Mouse (Mus musculus): Measurements from ENCODE around the gene Ngly1. TPM values are rescaled to one million over a fixed set of nuclear protein-coding genes. Genes with fewer than 3 reads are reported as not detected.

Ngly1 gene
- polyA plus RNA-seq, 1 experiment from 2014 or later = 42.7 TPM

DNA sequence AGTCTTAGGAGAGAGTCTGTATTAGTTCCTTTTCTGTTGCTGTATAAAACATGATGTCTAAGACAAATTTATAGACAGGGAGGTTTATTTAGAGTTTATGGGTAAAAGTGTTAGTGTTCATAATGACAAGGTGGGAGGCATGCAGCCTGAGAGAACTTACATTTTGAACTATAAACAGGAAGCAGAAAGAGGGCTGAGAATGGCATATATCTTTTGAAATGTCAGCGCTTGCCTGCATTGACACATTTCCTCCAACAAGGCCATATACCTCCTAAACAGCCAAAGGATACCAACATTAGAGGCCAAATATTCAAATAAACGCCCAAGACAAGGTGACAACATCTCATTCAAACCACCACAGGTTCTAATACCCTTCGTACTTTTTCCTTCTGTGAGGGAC, 12.8 kb downstream of the Ngly1 start:
- Histone ChIP-seq H3K27ac (replicated peaks) (no peak overlapping the region), H3K27me3 (no peaks in the 10 kb centered on the region), H3K36me3 (peaks cover 19% of the 10 kb centered on the region), H3K9ac (no peak overlapping the region), H3K4me2 (replicated peaks) (no peak overlapping the region), H3K4me3 (replicated peaks) (no peak overlapping the region), H3K4me1 (no peaks in the 10 kb centered on the region), H3K9me3 (replicated peaks) (no peaks in the 10 kb centered on the region)
- WGBS = 84% methylated on average over 3 of the region's 3 CpGs
- ATAC-seq (ENCODE audit: insufficient number of reproducible peaks, low FRiP score, low TSS enrichment, low read depth) = no peak

GRCm38 (mm10) chr14:16267028-16267427, 17.9 kb downstream of the Ngly1 start:
- 87% methylated on average over 5 of the region's 5 CpGs for WGBS
- Histone ChIP-seq H3K4me1 (no peaks in the 10 kb centered on the region), H3K27me3 (no peaks in the 10 kb centered on the region), H3K9me3 (replicated peaks) (no peaks in the 10 kb centered on the region), H3K36me3 (peaks cover 15% of the 10 kb centered on the region; the same call in 1 of the 2 replicates), H3K27ac (replicated peaks) (no peak overlapping the region), H3K9ac (no peak overlapping the region), H3K4me3 (replicated peaks) (no peak overlapping the region), H3K4me2 (replicated peaks) (no peak overlapping the region)
- no peak for ATAC-seq (ENCODE audit: insufficient number of reproducible peaks, low FRiP score, low TSS enrichment, low read depth)

DNA sequence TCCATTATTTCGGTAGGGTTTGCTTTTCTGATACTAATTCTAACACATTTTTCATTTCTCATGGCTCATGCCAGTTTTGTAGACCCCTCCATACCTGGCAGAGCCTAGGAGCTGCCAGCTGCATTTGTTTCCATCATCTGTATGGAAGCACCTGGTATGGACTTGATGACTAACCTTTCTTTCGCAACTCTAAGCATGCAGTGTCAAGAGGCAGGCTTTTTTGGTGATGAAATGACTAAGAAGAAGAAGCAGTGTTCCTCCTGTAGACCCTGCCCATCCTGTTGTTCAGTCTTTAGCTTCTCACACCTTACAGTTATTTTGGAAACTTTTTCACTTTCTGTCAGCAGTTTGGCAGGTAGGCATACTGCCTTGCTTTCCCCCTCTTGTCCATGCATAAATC, 20.7 kb downstream of the Ngly1 start:
- no peak for ATAC-seq (ENCODE audit: insufficient number of reproducible peaks, low FRiP score, low TSS enrichment, low read depth)
- no peak overlapping the region for H3K4me3 ChIP-seq (replicated peaks)
- no peak overlapping the region for H3K27ac ChIP-seq (replicated peaks)
- WGBS = 85% methylated on average over 2 of the region's 2 CpGs
- peaks cover 17% of the 10 kb centered on the region; the same call in 1 of the 2 replicates for H3K36me3 ChIP-seq
- no peaks in the 10 kb centered on the region for H3K9me3 ChIP-seq (replicated peaks)
- H3K4me2 ChIP-seq (replicated peaks) = no peak overlapping the region
- no peaks in the 10 kb centered on the region for H3K27me3 ChIP-seq
- H3K4me1 ChIP-seq = no peaks in the 10 kb centered on the region
- no peak overlapping the region for H3K9ac ChIP-seq

DNA sequence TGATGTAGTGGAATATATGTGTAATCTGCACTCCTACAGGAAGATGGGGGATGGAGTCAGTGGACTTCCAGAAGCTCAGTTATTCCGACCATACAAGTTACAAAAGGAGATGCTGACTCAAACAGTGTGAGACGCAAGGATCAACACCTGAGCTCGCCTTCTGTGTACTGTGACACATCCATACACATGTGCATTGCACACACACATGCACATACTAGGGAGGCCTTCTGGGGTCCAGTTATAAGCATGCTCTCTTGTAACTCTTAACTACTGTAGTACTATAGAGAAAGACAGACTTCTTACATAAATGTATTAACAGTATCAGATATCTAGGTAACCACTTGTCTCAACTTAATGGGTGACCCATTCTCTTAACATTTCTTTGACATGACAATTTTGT, 24.6 kb downstream of the Ngly1 start:
- Histone ChIP-seq H3K4me1 (no peaks in the 10 kb centered on the region), H3K4me2 (replicated peaks) (no peak overlapping the region), H3K27ac (replicated peaks) (no peak overlapping the region), H3K9ac (no peak overlapping the region), H3K4me3 (replicated peaks) (no peak overlapping the region), H3K27me3 (no peaks in the 10 kb centered on the region), H3K9me3 (replicated peaks) (no peaks in the 10 kb centered on the region), H3K36me3 (peaks cover 15% of the 10 kb centered on the region; the same call in 1 of the 2 replicates)
- ATAC-seq (ENCODE audit: insufficient number of reproducible peaks, low FRiP score, low TSS enrichment, low read depth) = no peak
- 88% methylated on average over 3 of the region's 3 CpGs for WGBS

GRCm38 (mm10) chr14:16279196-16279595, 30.1 kb downstream of the Ngly1 start:
- Histone ChIP-seq H3K27ac (replicated peaks) (no peak overlapping the region), H3K36me3 (0 out of 2 replicates have a peak, but pooled peaks cover 5% of the 10 kb centered on the region), H3K9me3 (replicated peaks) (no peaks in the 10 kb centered on the region), H3K27me3 (no peaks in the 10 kb centered on the region), H3K4me3 (replicated peaks) (no peak overlapping the region), H3K9ac (no peak overlapping the region), H3K4me2 (replicated peaks) (no peak overlapping the region), H3K4me1 (no peaks in the 10 kb centered on the region)
- ATAC-seq (ENCODE audit: insufficient number of reproducible peaks, low FRiP score, low TSS enrichment, low read depth) = no peak
- 74% methylated on average over 4 of the region's 4 CpGs for WGBS

- no peaks in the 10 kb centered on the region for H3K27me3 ChIP-seq
- H3K9me3 ChIP-seq (replicated peaks) = no peaks in the 10 kb centered on the region
- no peak overlapping the region for H3K4me2 ChIP-seq (replicated peaks)
- H3K9ac ChIP-seq = no peak overlapping the region
- ATAC-seq (ENCODE audit: insufficient number of reproducible peaks, low FRiP score, low TSS enrichment, low read depth) = no peak
- WGBS = 62% methylated on average over 4 of the region's 4 CpGs
- no peaks in the 10 kb centered on the region for H3K4me1 ChIP-seq
- H3K36me3 ChIP-seq = peaks cover 5% of the 10 kb centered on the region; the same call in 1 of the 2 replicates
- H3K4me3 ChIP-seq (replicated peaks) = no peak overlapping the region
- no peak overlapping the region for H3K27ac ChIP-seq (replicated peaks)
Measured at GRCm38 (mm10) chr14:16283966-16284365, 34.9 kb downstream of the Ngly1 start.

- H3K9me3 ChIP-seq (replicated peaks) = no peaks in the 10 kb centered on the region
- H3K4me2 ChIP-seq (replicated peaks) = no peak overlapping the region
- 37% methylated on average over 1 of the region's 1 CpGs for WGBS
- peaks cover 10% of the 10 kb centered on the region; the same call in 1 of the 2 replicates for H3K36me3 ChIP-seq
- H3K9ac ChIP-seq = no peak overlapping the region
- H3K27me3 ChIP-seq = no peaks in the 10 kb centered on the region
- no peaks in the 10 kb centered on the region for H3K4me1 ChIP-seq
- no peak for ATAC-seq (ENCODE audit: insufficient number of reproducible peaks, low FRiP score, low TSS enrichment, low read depth)
- H3K27ac ChIP-seq (replicated peaks) = no peak overlapping the region
- H3K4me3 ChIP-seq (replicated peaks) = no peak overlapping the region
Measured at GRCm38 (mm10) chr14:16292371-16292770, 43.3 kb downstream of the Ngly1 start.

GRCm38 (mm10) chr14:16293015-16293414, 43.9 kb downstream of the Ngly1 start:
- H3K27me3 ChIP-seq = no peaks in the 10 kb centered on the region
- H3K9ac ChIP-seq = no peak overlapping the region
- H3K27ac ChIP-seq (replicated peaks) = no peak overlapping the region
- H3K4me2 ChIP-seq (replicated peaks) = no peak overlapping the region
- no peak for ATAC-seq (ENCODE audit: insufficient number of reproducible peaks, low FRiP score, low TSS enrichment, low read depth)
- no peak overlapping the region for H3K4me3 ChIP-seq (replicated peaks)
- no peaks in the 10 kb centered on the region for H3K4me1 ChIP-seq
- H3K36me3 ChIP-seq = peaks cover 10% of the 10 kb centered on the region; the same call in 1 of the 2 replicates
- H3K9me3 ChIP-seq (replicated peaks) = no peaks in the 10 kb centered on the region

DNA sequence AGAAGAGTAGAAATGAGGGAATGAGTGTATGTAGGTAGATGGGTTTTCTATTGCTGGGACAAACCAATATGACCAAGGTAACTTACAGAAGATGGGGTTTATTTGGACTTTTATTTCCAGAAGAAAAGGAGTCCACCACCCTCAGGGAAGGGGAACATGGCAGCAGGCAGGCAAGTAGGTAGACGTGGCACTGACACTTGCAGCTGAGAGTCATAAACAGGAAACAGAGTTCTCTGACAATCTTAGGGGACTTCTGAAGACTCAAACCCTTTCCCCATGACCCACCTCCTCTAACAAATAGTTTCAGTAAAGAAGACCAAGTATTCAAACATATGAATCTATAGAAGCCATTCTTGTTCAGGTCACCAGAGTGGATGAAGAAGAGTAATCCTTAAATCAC, 44.8 kb downstream of the Ngly1 start:
- 67% methylated on average over 1 of the region's 1 CpGs for WGBS

GRCm38 (mm10) chr14:16296816-16297468, 47.9 kb downstream of the Ngly1 start:
- Histone ChIP-seq H3K27me3 (no peaks in the 10 kb centered on the region), H3K36me3 (0 out of 2 replicates have a peak, but pooled peaks cover 16% of the 10 kb centered on the region), H3K9me3 (replicated peaks) (no peaks in the 10 kb centered on the region), H3K4me2 (replicated peaks) (no peak overlapping the region), H3K4me3 (replicated peaks) (no peak overlapping the region), H3K4me1 (no peaks in the 10 kb centered on the region), H3K27ac (replicated peaks) (no peak overlapping the region), H3K9ac (no peak overlapping the region)
- no peak for ATAC-seq (ENCODE audit: insufficient number of reproducible peaks, low FRiP score, low TSS enrichment, low read depth)
- WGBS = 62% methylated on average over 2 of the region's 2 CpGs

More for the DNA sequence above, 44.8 kb downstream of the Ngly1 start:
- Histone ChIP-seq H3K4me2 (replicated peaks) (no peak overlapping the region), H3K36me3 (peaks cover 10% of the 10 kb centered on the region; the same call in 1 of the 2 replicates), H3K27me3 (no peaks in the 10 kb centered on the region), H3K4me1 (no peaks in the 10 kb centered on the region), H3K9me3 (replicated peaks) (no peaks in the 10 kb centered on the region), H3K9ac (no peak overlapping the region), H3K4me3 (replicated peaks) (no peak overlapping the region), H3K27ac (replicated peaks) (no peak overlapping the region)
- ATAC-seq (ENCODE audit: insufficient number of reproducible peaks, low FRiP score, low TSS enrichment, low read depth) = no peak

DNA sequence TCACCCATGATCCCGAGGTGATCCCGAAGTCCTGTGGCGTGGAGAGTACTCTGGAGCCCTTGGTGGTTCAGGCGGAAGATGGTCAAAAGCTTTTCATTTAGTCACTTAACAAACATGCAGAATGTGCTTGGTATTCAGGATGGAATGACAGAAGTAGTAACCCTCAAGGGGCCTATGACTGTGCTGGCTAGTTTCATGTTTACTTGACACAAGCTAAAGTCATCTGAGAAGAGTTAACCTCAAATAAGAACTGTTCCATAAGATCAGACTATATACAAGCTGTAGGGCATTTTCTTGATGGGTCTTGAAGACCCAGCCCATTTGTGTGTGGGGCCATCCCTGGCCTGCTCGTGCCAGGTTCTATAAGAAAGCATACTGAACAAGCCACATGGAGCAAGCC, 52.7 kb downstream of the Ngly1 start:
- Histone ChIP-seq H3K27me3 (no peaks in the 10 kb centered on the region), H3K36me3 (peaks cover 13% of the 10 kb centered on the region; the same call in 1 of the 2 replicates), H3K9ac (no peak overlapping the region), H3K27ac (replicated peaks) (no peak overlapping the region), H3K9me3 (replicated peaks) (no peaks in the 10 kb centered on the region), H3K4me1 (no peaks in the 10 kb centered on the region), H3K4me3 (replicated peaks) (no peak overlapping the region), H3K4me2 (replicated peaks) (no peak overlapping the region)
- ATAC-seq (ENCODE audit: insufficient number of reproducible peaks, low FRiP score, low TSS enrichment, low read depth) = no peak
- WGBS = 89% methylated on average over 5 of the region's 5 CpGs

GRCm38 (mm10) chr14:16302688-16303087, 53.6 kb downstream of the Ngly1 start:
- Histone ChIP-seq H3K27me3 (no peaks in the 10 kb centered on the region), H3K36me3 (peaks cover 13% of the 10 kb centered on the region; the same call in 1 of the 2 replicates), H3K4me2 (replicated peaks) (no peak overlapping the region), H3K9ac (no peak overlapping the region), H3K4me1 (no peaks in the 10 kb centered on the region), H3K9me3 (replicated peaks) (no peaks in the 10 kb centered on the region), H3K27ac (replicated peaks) (no peak overlapping the region), H3K4me3 (replicated peaks) (no peak overlapping the region)
- 41% methylated on average over 1 of the region's 1 CpGs for WGBS
- ATAC-seq (ENCODE audit: insufficient number of reproducible peaks, low FRiP score, low TSS enrichment, low read depth) = no peak
